Mouse (Mus musculus) lung, adult 2 months (tissue): ENCODE data around the gene Speer4e.

Source experiments
- CTCF ChIP-seq: fragments of 200-500 bp; IDR thresholded peaks from 2 replicates; pipeline ENCODE4 v1.5.1; 2011; ENCODE audit warnings: mild to moderate bottlenecking, low read length, control low read depth; ENCODE audit not compliant: insufficient read depth
- POLR2A ChIP-seq: fragments of 200-500 bp; IDR thresholded peaks from 2 replicates; pipeline ENCODE4 v1.6.1; 2011; ENCODE audit warnings: low read depth, mild to moderate bottlenecking, control low read depth, low read length, borderline replicate concordance; ENCODE audit errors: extremely low read depth

DNA sequence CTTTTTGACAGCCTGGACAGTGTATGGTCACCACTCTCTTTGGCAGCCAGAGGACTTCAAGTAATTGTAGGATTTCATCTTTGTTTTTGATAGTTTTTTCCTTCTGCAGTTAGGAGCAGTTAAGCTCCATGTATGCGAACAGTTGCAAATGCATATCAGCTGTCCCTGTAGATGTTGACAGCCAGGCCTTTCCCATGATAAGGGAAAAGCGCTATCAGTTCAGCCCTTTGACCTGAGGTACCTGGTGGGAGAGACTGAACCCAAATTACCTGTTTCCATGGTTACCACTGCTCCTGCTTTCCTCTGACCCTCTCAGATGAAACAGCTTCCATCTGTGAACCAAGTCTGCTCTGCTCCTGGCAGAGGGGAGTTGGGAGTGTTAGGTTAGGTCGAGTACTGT, 46.0 kb downstream of the Speer4e start:
- no peak for TF ChIP-seq CTCF
- TF ChIP-seq POLR2A = no peak
